Mouse (Mus musculus) mesoderm, embryonic 11.5 days (tissue): Measurements from ENCODE around the gene Slc10a7.
A peak's percentile ranks its signal among the peaks of the same experiment; 100 is the strongest.
"Not testable (repeated sequence)": the region's sequence is repeated elsewhere in the genome, so short reads cannot be mapped to it uniquely, and the experiment has no call there.

Source experiments
- DNase-seq: peaks from one replicate; pipeline ENCODE4 v3.0.0-alpha.2; 2012; ENCODE audit warnings: low read depth, low spot score

Slc10a7 gene

GRCm38 (mm10) chr8:78509273-78510031 lies at the start of gene Slc10a7:
Gene Slc10a7, plus strand, starts transcription at chr8:78509346.
- peak; percentile 92 for DNase-seq

GRCm38 (mm10) chr8:78463941-78464340 lies 45.2 kb upstream of the Slc10a7 start:
- no peak for DNase-seq

GRCm38 (mm10) chr8:78467889-78468288 lies 41.3 kb upstream of the Slc10a7 start:
- peak; percentile 24 for DNase-seq

DNA sequence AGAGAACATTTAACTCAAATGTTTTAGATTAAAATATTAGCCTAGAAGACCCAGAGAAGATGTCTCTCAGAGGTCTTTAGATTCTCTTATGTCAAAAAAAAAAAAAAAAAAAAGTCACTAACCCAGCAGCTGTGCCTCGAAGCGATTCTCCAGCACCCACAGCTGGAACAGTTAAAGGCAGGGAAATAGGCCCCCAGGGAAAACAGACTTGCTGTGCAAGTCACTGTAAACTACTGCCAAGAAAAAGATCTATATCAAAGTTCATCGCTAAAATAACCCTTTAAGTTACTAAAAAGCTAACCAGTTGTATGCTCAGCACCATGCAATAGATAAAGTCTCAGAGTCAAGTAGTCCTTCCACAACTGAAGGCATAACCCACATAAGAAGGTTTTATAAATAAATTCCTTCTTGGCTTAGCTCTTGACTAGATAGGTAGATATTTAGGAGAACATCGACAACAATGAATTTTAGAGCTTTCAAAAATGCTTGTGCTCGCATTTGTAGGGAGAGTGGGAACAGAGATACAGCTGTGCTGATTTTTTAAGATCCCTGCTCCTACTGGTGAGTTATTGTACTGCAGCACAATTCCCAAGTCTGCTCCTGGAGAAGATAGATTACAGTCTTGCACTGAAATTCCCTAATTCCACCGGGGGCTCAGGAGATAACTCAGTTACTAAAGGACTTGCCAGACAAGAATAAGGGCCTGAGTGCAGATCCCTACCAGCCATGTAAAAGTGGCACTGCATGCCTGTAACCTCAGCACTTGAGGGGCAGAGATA lies 31.9 kb upstream of the Slc10a7 start:
- DNase-seq = peak; percentile 55

DNA sequence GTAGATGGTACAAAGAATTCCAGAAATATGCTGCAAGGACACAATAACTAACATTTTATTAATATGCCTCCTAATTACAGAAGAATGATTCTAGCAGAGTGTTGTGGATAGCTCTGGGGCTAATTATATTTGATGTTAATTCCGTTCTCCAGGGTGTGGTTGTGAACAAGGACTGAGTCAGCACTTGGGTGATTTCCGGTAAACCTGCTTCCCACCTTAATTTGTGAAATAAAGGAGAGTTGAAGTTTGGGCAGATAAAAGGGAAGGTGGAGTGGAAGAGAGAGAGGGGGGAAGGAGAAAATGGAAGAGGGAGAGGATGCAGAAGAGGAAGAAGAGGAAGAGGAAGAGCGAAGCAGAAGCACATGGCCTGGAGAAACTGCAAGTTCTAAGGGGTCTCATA lies 19.4 kb upstream of the Slc10a7 start:
- DNase-seq = no peak

- no peak for DNase-seq
These were observed 16.1 kb upstream of the Slc10a7 start for GRCm38 (mm10) chr8:78493031-78493430.

DNA sequence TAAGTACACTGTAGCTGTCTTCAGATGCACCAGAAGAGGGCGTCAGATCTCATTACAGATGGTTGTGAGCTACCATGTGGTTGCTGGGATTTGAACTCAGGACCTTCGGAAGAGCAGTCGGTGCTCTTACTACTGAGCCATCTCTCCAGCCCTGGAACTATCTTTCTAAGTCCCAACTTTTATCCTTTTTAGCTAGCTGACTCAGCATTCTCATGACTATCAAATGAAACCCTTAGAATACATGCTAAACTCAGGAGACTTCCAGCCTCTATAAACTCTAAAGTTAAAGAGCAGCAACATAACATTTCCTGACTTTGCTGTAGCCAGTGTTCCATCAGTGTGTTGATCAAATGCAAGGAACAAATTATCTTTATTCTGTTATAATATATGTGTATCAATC lies 12.9 kb upstream of the Slc10a7 start:
- not testable (repeated sequence) for DNase-seq

- no peak for DNase-seq
These were observed 6.4 kb upstream of the Slc10a7 start for GRCm38 (mm10) chr8:78502706-78503105.

DNA sequence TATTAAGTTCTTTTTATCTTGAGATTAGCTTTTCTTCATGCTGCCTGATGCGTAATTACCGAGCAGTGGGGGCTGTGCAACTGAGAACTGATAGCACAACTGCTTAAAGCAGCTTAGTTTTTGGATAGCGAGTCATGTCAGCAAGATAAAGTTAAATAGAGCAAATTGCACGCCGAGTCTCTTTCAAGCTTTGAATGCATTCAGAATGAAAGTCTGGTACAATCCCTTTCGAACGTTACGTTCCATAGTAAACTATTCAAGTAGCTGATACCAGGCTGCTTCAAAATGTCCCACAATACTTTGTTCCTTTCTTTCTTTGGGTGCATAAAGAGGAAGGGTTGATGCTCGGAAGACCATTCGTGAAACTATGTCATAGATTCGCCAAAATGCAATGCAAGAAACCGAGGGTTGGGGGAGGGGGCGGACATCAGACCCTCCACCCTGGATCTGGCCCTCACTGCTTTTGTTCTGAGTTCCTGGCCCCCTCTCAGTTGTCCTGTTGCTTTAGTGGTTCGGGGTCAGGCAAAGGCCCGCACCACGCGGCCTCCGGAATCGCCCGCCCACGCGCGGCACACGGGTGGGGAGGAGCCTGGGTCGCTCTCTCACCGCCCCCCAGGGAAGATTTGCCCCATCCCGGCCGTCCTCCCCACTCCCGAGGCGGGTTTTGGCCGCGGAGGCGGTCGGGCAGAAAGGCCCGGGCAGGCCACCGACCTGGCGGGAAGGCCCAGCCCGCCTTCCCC lies 997 bp upstream of the Slc10a7 start:
- peak; percentile 69 for DNase-seq

DNA sequence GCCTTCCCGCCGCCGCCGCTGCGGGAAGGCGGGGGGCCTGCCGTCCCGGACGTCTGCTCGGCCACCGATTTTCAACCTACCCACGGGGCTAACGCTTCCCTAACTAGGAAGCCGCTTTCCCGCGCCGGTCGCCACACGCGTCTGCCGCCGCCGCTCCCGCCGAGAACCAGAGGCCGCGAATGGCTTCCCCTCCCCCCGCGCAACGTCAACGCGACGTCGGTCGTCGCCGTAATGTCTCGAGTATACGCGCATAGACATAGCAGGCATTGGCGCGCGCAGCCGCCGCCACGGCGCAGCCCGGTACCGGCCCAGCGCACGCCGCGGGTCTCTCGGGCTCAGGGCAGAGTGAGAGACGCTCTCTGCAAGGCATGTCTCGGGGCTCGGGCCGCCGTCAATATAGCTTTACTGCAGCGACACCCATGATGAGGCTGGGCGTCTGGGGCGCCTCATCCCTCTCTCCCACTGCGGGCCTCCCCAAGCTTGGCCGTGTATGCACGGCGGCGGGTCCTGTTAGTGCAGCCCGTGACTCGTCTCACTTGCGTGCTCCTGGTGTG lies 350 bp upstream of the Slc10a7 start, which contains the start of gene Rbmxl1:
TSS of gene Rbmxl1 (minus strand) at position 180 of the 554 bp plus-strand sequence.
- DNase-seq = peak; percentile 95

DNA sequence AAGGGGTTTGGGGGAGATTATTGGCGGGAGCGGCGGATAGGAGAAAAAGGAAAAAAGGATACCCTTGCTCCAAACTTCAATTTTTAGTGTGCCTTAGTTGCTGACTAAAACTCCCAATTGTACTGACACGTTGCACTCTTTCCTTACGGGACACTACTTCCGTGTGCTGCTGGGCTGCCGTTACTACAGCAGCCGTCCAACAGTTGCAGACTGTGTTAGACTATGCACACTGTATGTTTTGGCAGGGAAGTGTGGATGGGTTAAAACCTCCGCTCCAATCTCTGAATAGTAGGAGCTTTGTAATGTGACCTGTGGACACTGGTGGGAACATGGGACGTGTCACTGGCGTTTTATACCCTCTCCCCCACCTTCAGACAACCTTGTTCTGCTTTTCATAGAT lies 948 bp downstream of the Slc10a7 start:
- peak; percentile 21 for DNase-seq

DNA sequence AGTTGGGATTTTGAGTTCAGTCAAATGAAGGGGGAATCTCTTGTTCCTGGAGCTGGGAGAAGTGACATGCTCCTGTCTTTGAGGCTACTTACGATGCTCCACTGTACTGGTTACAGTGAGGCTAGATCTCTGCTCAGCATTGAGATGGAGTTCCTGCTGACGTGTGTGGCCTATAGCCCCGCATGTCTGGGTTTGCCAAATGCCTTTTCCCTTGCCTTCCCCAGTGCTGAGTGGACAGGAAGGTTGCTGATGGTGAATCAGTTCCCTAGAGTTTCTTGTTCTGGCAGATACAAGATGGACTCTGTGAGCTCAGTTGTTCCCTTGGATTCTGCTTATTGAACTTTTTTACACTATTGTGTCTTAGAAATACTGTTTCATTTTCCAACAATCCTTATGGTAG lies 1.8 kb downstream of the Slc10a7 start:
- DNase-seq = no peak

DNA sequence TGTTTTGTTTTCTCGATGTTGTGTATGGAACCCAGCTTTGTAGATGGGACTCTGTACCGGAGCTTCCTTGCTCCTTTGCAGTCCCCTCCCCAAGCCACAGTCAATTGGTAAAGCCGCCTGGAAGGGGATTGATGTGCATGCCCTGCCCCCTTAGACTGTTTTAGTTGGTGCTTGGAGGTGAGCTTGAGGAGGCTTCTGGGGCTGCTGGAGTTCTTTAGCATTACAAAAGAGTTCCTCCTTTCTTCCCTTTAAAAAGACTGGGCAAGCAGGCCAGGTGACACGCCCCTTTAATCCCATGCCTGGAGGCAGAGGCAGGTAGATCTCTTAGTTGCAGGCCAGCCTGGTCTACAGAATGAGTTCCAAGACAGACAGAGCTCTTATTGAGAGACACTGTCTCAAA lies 4.0 kb downstream of the Slc10a7 start:
- no peak for DNase-seq

GRCm38 (mm10) chr8:78514706-78515105 lies 5.6 kb downstream of the Slc10a7 start:
- no peak for DNase-seq

DNA sequence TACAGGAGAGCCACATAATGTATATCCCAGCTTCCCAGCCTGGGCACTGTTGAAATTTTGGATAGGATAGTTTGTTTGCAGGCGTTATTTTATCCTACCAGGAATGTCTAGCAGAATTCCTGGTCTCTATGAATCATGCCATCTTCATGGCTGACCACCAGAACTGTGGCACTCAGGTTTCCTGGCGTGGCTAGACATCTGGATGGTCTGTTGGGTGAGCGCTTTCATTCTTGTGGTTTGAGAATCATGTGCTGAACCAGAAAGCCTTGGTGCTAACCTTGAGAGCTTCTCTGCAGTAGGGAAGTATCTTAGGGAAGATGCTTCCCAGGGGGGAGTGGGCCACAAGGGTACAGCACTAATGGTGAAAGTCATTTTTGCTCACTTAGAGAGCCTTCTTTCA lies 6.0 kb downstream of the Slc10a7 start:
- DNase-seq = no peak

- DNase-seq = no peak
These were observed 24.8 kb downstream of the Slc10a7 start for GRCm38 (mm10) chr8:78533981-78534380.

DNA sequence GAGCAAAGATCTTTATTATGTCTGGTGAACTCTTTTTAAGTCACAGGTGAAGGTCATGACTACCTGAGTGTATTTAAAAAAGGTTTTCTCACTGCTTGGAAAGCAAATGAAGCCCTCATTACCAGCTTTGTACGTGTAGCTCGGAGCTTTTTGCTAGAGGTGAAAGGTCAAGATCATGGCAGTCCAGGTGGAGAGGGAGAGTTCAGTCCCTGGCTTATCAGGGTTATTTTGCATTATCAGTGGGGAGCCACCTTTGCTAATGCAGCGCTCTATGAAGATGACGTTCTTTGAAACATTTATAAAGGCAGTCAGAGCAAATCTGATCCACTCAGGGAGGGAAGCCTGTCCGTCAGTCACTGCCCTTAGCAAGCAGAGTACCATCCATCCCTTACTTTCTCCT lies 27.6 kb downstream of the Slc10a7 start:
- no peak for DNase-seq

GRCm38 (mm10) chr8:78537795-78538194 lies 28.6 kb downstream of the Slc10a7 start:
- no peak for DNase-seq

DNA sequence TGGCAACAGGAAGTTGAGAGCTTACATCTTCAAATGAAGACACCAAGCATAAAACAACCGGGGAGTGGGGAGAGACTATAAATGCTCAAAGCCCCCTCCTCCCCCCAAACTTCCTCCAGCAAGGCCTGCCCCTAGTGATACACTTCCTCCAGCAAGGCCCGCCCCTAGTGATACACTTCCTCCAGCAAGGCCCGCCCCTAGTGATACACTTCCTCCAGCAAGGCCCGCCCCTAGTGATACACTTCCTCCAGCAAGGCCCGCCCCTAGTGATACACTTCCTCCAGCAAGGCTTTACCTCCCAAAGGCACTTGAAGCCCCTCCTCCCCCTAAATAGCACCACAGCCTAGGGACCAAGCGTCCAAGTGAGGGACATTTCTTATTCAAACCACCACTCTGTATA lies 33.5 kb downstream of the Slc10a7 start:
- not testable (repeated sequence) for DNase-seq

GRCm38 (mm10) chr8:78543621-78544020 lies 34.5 kb downstream of the Slc10a7 start:
- DNase-seq = peak; percentile 16

DNA sequence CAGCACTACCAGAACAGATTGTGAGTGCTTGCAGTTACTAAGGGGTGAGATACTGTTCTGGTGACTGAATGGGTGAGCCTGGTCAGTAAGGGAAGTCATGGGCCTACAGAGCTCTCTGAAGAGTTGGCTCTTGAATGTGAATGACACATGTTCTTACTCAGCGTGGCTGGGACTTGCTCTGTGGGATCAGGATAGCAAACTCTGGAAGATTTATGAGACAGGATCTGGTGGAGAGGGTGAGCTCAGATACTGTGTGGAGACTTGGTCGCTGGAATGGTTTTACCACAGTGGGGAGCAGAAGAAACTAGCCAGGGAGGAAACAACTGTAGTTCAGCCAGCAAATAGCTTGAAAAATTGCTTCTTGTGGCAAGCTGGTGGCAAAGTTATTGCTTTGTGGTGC lies 35.4 kb downstream of the Slc10a7 start:
- DNase-seq = no peak
